Mouse (Mus musculus) liver, postnatal 0 days (tissue): ENCODE measurements at regions not wholly inside any gene's neighbourhood (a gene's known extent, or its start where the extent isn't known, plus 50 kb on each side); places are given as distances from the start of the nearest gene placed in this dataset.

Experiments
- CTCF ChIP-seq: sonication (generic); IDR thresholded peaks from 2 replicates; pipeline ENCODE4 v1.5.1; 2016; ENCODE audit warnings: antibody characterized with exemption, low read depth
- EP300 ChIP-seq: IDR thresholded peaks from 2 replicates; pipeline ENCODE4 v1.6.1; 2016; ENCODE audit warnings: antibody characterized with exemption, low read depth, mild to moderate bottlenecking

GRCm38 (mm10) chr3:137211667-137212066 lies 129.2 kb upstream of the Emcn start:
- TF ChIP-seq CTCF (no peak), EP300 (no peak)
